Mouse (Mus musculus): ENCODE data around the gene Fam47e.

DNA sequence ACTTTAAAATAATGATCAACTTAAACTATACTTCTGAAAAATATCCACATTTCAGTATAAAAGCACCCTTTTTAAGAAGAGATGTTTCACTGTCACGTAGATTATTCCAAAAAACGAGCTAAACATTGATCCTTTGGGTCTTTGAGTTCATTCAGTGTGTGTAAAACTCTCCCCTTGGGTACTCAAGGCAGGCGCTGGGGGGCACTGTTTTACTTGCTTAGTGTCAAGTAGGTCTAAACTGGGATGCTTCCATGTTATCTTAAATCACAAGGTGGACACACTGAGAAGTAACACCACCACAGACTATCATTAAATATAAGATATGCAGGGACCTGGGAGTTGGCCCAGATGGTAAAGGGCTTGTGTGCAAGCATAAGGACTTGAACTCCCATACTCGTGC is 78.7 kb downstream of the Fam47e start:
- peak; percentile 20; the same call in 1 of the 2 replicates for TF ChIP-seq CTCF (IDR thresholded peaks at IDR 0.05; ENCODE audit: low read depth)
- no peak for TF ChIP-seq EP300 (optimal IDR thresholded peaks at IDR 0.05)

Data from stomach, postnatal 0 days (tissue).